29 mouse cellular contexts compared by ENCODE assay signal in the genomic region with DNA sequence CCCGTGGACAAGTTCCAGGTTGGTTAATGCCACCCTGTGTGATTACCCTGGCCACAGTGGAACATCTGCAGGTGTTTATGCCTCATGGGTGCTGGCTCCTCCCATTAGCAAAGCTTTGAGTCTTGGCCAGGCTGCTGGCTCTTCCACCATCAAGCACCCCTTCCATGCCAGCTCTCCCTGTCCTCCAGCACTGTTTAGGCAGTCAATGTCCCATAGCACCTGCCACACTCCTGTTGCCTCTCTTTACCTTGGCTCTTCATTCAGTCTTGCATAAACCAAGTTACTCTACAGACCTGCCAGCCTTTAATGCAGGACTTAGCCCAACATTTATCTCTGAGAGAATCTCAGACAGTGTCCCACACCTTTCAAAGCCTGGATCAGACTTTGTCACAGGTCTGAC.
"Had no signal": no experiment of that assay in that cellular context is flagged by ENCODE, and none has a peak within 500 bp of the region (broad histone marks: within the 10 kb centered on the region; RNA-seq: fewer than 3 reads in every experiment).

No protein-coding gene starts in this region.

- H3K4me1 ChIP-seq: embryonic facial prominence, embryonic 10.5 days; embryonic facial prominence, embryonic 12.5 days; embryonic facial prominence, embryonic 13.5 days; embryonic facial prominence, embryonic 15.5 days; forebrain, embryonic 10.5 days; forebrain, embryonic 12.5 days; forebrain, embryonic 15.5 days; heart, embryonic 10.5 days had no signal

- H3K4me3 ChIP-seq: embryonic facial prominence, embryonic 10.5 days; embryonic facial prominence, embryonic 12.5 days; embryonic facial prominence, embryonic 13.5 days; embryonic facial prominence, embryonic 15.5 days; erythroblast, embryonic 14.5 days; forebrain, embryonic 10.5 days; forebrain, embryonic 12.5 days; forebrain, embryonic 13.5 days; forebrain, embryonic 15.5 days; gastrocnemius, adult 2 months; heart, adult 2 months; heart, embryonic 10.5 days had no signal

- H3K9me3 ChIP-seq: embryonic facial prominence, embryonic 10.5 days; embryonic facial prominence, embryonic 12.5 days; embryonic facial prominence, embryonic 13.5 days; embryonic facial prominence, embryonic 15.5 days; forebrain, embryonic 10.5 days; forebrain, embryonic 12.5 days; forebrain, embryonic 13.5 days; forebrain, embryonic 15.5 days; heart, embryonic 10.5 days had no signal

- H3K27me3 ChIP-seq: embryonic facial prominence, embryonic 12.5 days; embryonic facial prominence, embryonic 13.5 days; embryonic facial prominence, embryonic 15.5 days; forebrain, embryonic 12.5 days; forebrain, embryonic 13.5 days; forebrain, embryonic 15.5 days had no signal

- DNase-seq: cerebellum, adult 2 months; cerebellum, adult 8-10 months; cerebellum, adult 9-10 months; cerebellum, adult 9-11 months; cerebellum, postnatal 14 days; cerebellum, postnatal 25 days; cerebellum, postnatal 36 days; embryo, embryonic 11 days; forebrain, postnatal 0 days; gastrocnemius, adult 2 months; gastrocnemius, postnatal 10 days; gastrocnemius, postnatal 14 days; gastrocnemius, postnatal 25 days; gastrocnemius, postnatal 36 days; heart, adult 11 months; heart, adult 18-20 months; heart, adult 2 months had no signal

- H3K27ac ChIP-seq: embryonic facial prominence, embryonic 10.5 days; embryonic facial prominence, embryonic 12.5 days; embryonic facial prominence, embryonic 13.5 days; embryonic facial prominence, embryonic 15.5 days; forebrain, embryonic 10.5 days; forebrain, embryonic 12.5 days; forebrain, embryonic 13.5 days; forebrain, embryonic 15.5 days; gastrocnemius, adult 2 months; heart, adult 2 months; heart, embryonic 10.5 days had no signal

- H3K36me3 ChIP-seq: embryonic facial prominence, embryonic 10.5 days; embryonic facial prominence, embryonic 12.5 days; embryonic facial prominence, embryonic 13.5 days; embryonic facial prominence, embryonic 15.5 days; forebrain, embryonic 10.5 days; forebrain, embryonic 12.5 days; forebrain, embryonic 15.5 days; heart, embryonic 10.5 days had no signal

- H3K4me2 ChIP-seq: embryonic facial prominence, embryonic 12.5 days; embryonic facial prominence, embryonic 13.5 days; embryonic facial prominence, embryonic 15.5 days; forebrain, embryonic 12.5 days; forebrain, embryonic 13.5 days; forebrain, embryonic 15.5 days had no signal

- H3K9ac ChIP-seq: embryonic facial prominence, embryonic 12.5 days; embryonic facial prominence, embryonic 13.5 days; embryonic facial prominence, embryonic 15.5 days; forebrain, embryonic 12.5 days; forebrain, embryonic 13.5 days; forebrain, embryonic 15.5 days; forebrain, postnatal 0 days had no signal

- ATAC-seq: forebrain, embryonic 13.5 days; forebrain, embryonic 14.5 days; forebrain, embryonic 15.5 days; forebrain, embryonic 16.5 days; forebrain, postnatal 0 days had no signal
